Comparison of ENCODE assay signal across 22 mouse cellular contexts in the genomic region with DNA sequence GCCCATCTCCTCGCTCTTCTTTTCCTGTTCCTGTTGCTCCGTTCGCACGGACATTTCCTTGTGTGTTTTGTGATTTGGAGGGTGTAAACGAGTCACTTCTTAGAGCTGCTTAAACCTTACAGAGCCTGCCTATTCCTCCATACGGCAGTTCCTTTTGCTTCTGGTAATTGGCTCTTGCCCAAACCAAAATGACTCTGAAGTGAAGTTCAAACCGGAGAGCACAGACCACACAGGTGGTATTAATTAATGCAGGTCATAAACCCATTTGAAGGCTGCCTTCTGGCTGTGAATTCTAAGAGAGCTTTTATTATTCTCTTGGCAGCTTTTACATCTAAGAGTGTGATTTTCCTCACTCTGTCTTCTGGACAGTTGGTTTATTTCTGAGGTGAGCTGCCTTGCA.
A peak's percentile ranks its signal among the peaks of the same experiment; 100 is the strongest.
DNase-seq lines count a peak whose midpoint lies in the region; ATAC-seq and TF ChIP-seq lines count a peak whose summit lies in the region.
"Had no signal": no experiment of that assay in that cellular context is flagged by ENCODE, and none has a peak within 500 bp of the region (broad histone marks: within the 10 kb centered on the region; RNA-seq: fewer than 3 reads in every experiment).

No protein-coding gene starts in this region.

- no peak overlapping the region for H3K4me3 ChIP-seq in gastrocnemius, adult 2 months
- H3K4me3 ChIP-seq: embryonic facial prominence, embryonic 13.5 days; hindbrain, embryonic 12.5 days; liver, embryonic 13.5 days had no signal

- no peak overlapping the region for H3K27ac ChIP-seq in gastrocnemius, adult 2 months
- H3K27ac ChIP-seq: embryonic facial prominence, embryonic 13.5 days; hindbrain, embryonic 12.5 days; liver, embryonic 13.5 days had no signal

- ATAC-seq in Patski, result peak; percentile 26
- ATAC-seq: inflammation-experienced regulatory T-cells, adult 6 months; midbrain, embryonic 16.5 days had no signal

- intact Hi-C loops in gastrocnemius, adult 2 months (cut with DNase I), result no loop called here
- intact Hi-C loops in gastrocnemius, postnatal 36 days (cut with DNase I), result no loop called here

- DNase-seq in embryo, embryonic 10 days (ENCODE audit: low spot score), result peak; percentile 21
- DNase-seq in embryo, embryonic 11 days, result no peak
- DNase-seq in Patski (ENCODE audit: low read depth, low spot score), result no peak
- peak; percentile 56 for DNase-seq in hindlimb bud, embryonic 11.5 days (ENCODE audit: extremely low spot score, low read depth, low spot score)
- DNase-seq in kidney, postnatal 25 days, result peak; percentile 6 to 37
- no peak for DNase-seq in gastrocnemius, adult 2 months
- no peak for DNase-seq in gastrocnemius, postnatal 36 days
- DNase-seq in natural killer cell, adult 2 months (ENCODE audit: low spot score in 2 of 2), result no peak
- DNase-seq: adrenal gland, postnatal 10 days; cerebellum, adult 11 months; cerebellum, postnatal 14 days; layer of hippocampus, postnatal 36 days; liver, embryonic 13.5 days; lung, embryonic 14.5 days; lung, postnatal 4 days; retina, postnatal 1 day; right cerebral cortex, postnatal 4 days; thymus, adult 2 months had no signal

- H3K27me3 ChIP-seq in Patski, result no peaks in the 10 kb centered on the region
- H3K27me3 ChIP-seq: embryonic facial prominence, embryonic 13.5 days; hindbrain, embryonic 12.5 days; liver, embryonic 13.5 days had no signal

- CTCF ChIA-PET in Patski (lab: Charles Lee), result interaction anchor here (1.4 kb wide), 1 partner anchor 12 kb away, joined by 4 read pairs; no protein-coding TSS in a partner anchor

- in situ Hi-C loops in Patski (cut with MboI; ENCODE audit: low pct_unique_long_range_greater_than_20kb), result no loop called here

- TF ChIP-seq CTCF in Patski (IDR thresholded peaks at IDR 0.05), result no peak
- TF ChIP-seq CTCF in gastrocnemius, adult 2 months (IDR thresholded peaks at IDR 0.05), result no peak

- POLR2A ChIA-PET in Patski (lab: Charles Lee), result no interaction called here

Comparison
In these comparisons a context has a peak if more than half of its experiments do, and no peak if none do; other contexts are left out.
1. DNase-seq: peak in embryo, embryonic 10 days (single experiment), hindlimb bud, embryonic 11.5 days (single experiment) and kidney, postnatal 25 days (2 of 2); none in embryo, embryonic 11 days (single experiment), Patski (single experiment), gastrocnemius, adult 2 months (single experiment), gastrocnemius, postnatal 36 days (0 of 2) and natural killer cell, adult 2 months (0 of 2).